Mouse (Mus musculus) forebrain, postnatal 0 days (tissue): Measurements from ENCODE around the gene Tfdp2. TPM values are rescaled to one million over a fixed set of nuclear protein-coding genes. Genes with fewer than 3 reads are reported as not detected.

Experiments
- ATAC-seq: fragments of 200-750 bp; cut with Nextera tagmentation; 2 replicates; pipeline ENCODE4 v1.8.0; 2017; ENCODE audit warnings: mild to moderate bottlenecking, moderate library complexity
- DNase-seq: peaks from one replicate; pipeline ENCODE4 v3.0.0-alpha.2; 2015
- H3K27ac ChIP-seq: fragments of 300-500 bp; sonication (generic); 2 replicates; pipeline ENCODE4 v1.5.1; 2014; ENCODE audit warnings: low read depth, mild to moderate bottlenecking, antibody characterized with exemption, low read length, moderate library complexity, mixed read lengths
- H3K27me3 ChIP-seq: fragments of 300-500 bp; sonication (generic); 2 replicates; pipeline ENCODE4 v1.6.1; 2014; ENCODE audit warnings: mild to moderate bottlenecking, low read length, mixed read lengths; ENCODE audit not compliant: insufficient read depth
- H3K36me3 ChIP-seq: fragments of 300-500 bp; sonication (generic); 2 replicates; pipeline ENCODE4 v1.6.1; 2014; ENCODE audit warnings: mild to moderate bottlenecking, moderate library complexity; ENCODE audit not compliant: insufficient read depth
- H3K4me1 ChIP-seq: fragments of 300-500 bp; sonication (generic); 2 replicates; pipeline ENCODE4 v1.6.1; 2014; ENCODE audit warnings: antibody characterized with exemption; ENCODE audit not compliant: insufficient read depth
- H3K4me2 ChIP-seq: fragments of 300-500 bp; sonication (generic); 2 replicates; pipeline ENCODE4 v1.6.1; 2014; ENCODE audit warnings: low read depth, mild to moderate bottlenecking, moderate library complexity
- H3K4me3 ChIP-seq: fragments of 300-500 bp; sonication (generic); 2 replicates; pipeline ENCODE4 v1.5.1; 2014; ENCODE audit warnings: low read depth, low read length, mixed read lengths
- H3K9ac ChIP-seq: fragments of 300-500 bp; sonication (generic); 2 replicates; pipeline ENCODE4 v1.6.1; 2014; ENCODE audit warnings: mild to moderate bottlenecking
- H3K9me3 ChIP-seq: fragments of 300-500 bp; sonication (generic); 2 replicates; pipeline ENCODE4 v1.6.1; 2016; ENCODE audit warnings: low read length
- CTCF ChIP-seq: sonication (generic); IDR thresholded peaks from 2 replicates; pipeline ENCODE4 v1.5.1; 2016; ENCODE audit warnings: antibody characterized with exemption, control low read depth, low read depth
- WGBS: fragments of 180-500 bp; shearing (Covaris S2); extraction: QIAGEN DNeasy Blood & Tissue Kit; methylation state at CpG from one replicate; pipeline ENCODE4 v1.1.7; 2014; 5-methylcytosine and 5-hydroxymethylcytosine counted together
- polyA plus RNA-seq: library from polyadenylated mRNA; unstranded; fragments of >200 nt; fragmentation: Nextera tagmentation; extraction: Ambion mirVana; gene quantifications from 2 replicates; pipeline ENCODE4 v1.2.1, GENCODE M21; 2015
- total RNA-seq: library from RNA; depleted of rRNA; stranded (reverse); fragments of >200 nt; gene quantifications from 2 replicates; pipeline ENCODE4 v1.2.3, GENCODE M21; 2014

Gene Tfdp2
- total and polyA plus RNA-seq, 2 experiments from 2014 or later = 16.1 to 21.3 TPM

GRCm38 (mm10) chr9:96167168-96167585 lies 28.9 kb upstream of the Tfdp2 start:
- 10% methylated on average over 5 of the region's 5 CpGs for WGBS
- peak; percentile 83 for TF ChIP-seq CTCF
- H3K4me2 ChIP-seq = no peak overlapping the region
- no peak overlapping the region for H3K27ac ChIP-seq
- H3K4me1 ChIP-seq = no peaks in the 10 kb centered on the region
- ATAC-seq = peak; percentile 32; the same call in 1 of the 2 replicates
- no peaks in the 10 kb centered on the region for H3K36me3 ChIP-seq
- H3K27me3 ChIP-seq = no peaks in the 10 kb centered on the region
- H3K9ac ChIP-seq = no peak overlapping the region
- no peak overlapping the region for H3K4me3 ChIP-seq
- H3K9me3 ChIP-seq = no peaks in the 10 kb centered on the region
- peak; percentile 55 for DNase-seq

DNA sequence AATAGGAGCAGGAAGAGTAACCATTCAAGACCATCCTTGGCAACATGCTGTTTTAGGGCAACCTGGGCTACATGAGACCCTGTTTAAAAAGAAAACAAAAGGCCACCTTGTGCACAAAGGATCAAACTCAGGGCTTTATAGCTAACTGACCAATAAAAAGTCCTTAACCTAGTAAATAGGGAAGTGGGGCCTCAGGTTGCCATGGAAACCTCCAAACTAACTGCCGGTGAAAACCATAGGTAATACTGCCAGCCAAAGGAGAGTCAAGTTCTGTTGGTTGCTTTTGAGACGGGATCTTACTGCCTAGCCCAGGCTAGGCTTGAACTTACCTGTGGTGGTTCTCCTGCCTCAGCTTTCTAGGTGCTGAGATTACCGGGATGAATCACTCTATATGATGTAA lies 25.5 kb upstream of the Tfdp2 start:
- Histone ChIP-seq H3K4me1 (no peaks in the 10 kb centered on the region), H3K4me2 (no peak overlapping the region), H3K9ac (no peak overlapping the region), H3K36me3 (no peaks in the 10 kb centered on the region), H3K27ac (no peak overlapping the region), H3K9me3 (no peaks in the 10 kb centered on the region), H3K4me3 (no peak overlapping the region), H3K27me3 (no peaks in the 10 kb centered on the region)
- TF ChIP-seq CTCF = no peak
- ATAC-seq = no peak
- WGBS = 59% methylated on average over 3 of the region's 3 CpGs
- no peak for DNase-seq

- H3K36me3 ChIP-seq = no peaks in the 10 kb centered on the region
- no peak overlapping the region for H3K4me2 ChIP-seq
- TF ChIP-seq CTCF = no peak
- H3K4me3 ChIP-seq = no peak overlapping the region
- no peak overlapping the region for H3K9ac ChIP-seq
- H3K4me1 ChIP-seq = no peaks in the 10 kb centered on the region
- no peak overlapping the region for H3K27ac ChIP-seq
- DNase-seq (no peak), ATAC-seq (no peak)
- H3K9me3 ChIP-seq = no peaks in the 10 kb centered on the region
- no peaks in the 10 kb centered on the region for H3K27me3 ChIP-seq
- WGBS = 90% methylated on average over 4 of the region's 4 CpGs
Measured at GRCm38 (mm10) chr9:96184909-96185308, 11.2 kb upstream of the Tfdp2 start.

- ATAC-seq = no peak
- H3K27ac ChIP-seq = no peak overlapping the region
Measured at GRCm38 (mm10) chr9:96186701-96187100, 9.4 kb upstream of the Tfdp2 start.

DNA sequence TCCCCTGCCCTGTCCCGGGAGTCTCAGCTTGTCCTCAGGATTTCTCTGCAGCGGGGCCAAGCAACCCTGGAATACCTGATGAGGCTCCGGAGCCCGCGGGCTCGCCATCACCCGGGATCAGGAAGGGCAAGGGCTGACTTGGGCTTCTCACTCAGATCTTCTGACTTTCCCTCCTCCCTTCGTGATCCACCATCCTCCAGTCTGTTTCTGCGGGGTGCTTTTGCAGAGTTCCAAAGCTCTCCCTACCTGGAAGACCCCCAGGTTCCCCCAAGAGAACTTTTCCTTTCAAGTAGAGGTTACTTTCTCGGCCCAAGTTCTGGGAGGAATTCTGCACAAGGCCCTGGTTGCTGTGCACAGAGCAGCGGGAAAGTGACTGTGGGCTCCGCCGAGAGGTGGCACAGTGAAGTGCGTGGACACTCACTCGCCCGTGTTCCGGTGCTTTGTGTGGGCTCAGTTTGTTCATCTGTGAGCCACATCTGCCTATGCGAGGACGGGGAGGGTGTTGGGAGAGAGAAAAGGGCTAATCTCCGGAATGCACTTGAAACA lies 634 bp downstream of the Tfdp2 start:
- Histone ChIP-seq H3K9ac (peak overlapping the region; percentile 53), H3K4me2 (peak overlapping the region; percentile 94), H3K4me3 (peak overlapping the region; percentile 74), H3K27me3 (no peaks in the 10 kb centered on the region), H3K36me3 (no peaks in the 10 kb centered on the region), H3K27ac (peak overlapping the region; percentile 70; the same call in 1 of the 2 replicates), H3K9me3 (no peaks in the 10 kb centered on the region), H3K4me1 (no peaks in the 10 kb centered on the region)
- DNase-seq (peak; percentile 48), ATAC-seq (peak; percentile 30; the same call in 1 of the 2 replicates)
- WGBS = under 1% methylated on average over 20 of the region's 20 CpGs
- peak; percentile 49 for TF ChIP-seq CTCF

More at GRCm38 (mm10) chr9:96186701-96187100, 9.4 kb upstream of the Tfdp2 start:
- H3K4me3 ChIP-seq = no peak overlapping the region
- no peaks in the 10 kb centered on the region for H3K27me3 ChIP-seq
- no peak overlapping the region for H3K4me2 ChIP-seq
- H3K9me3 ChIP-seq = no peaks in the 10 kb centered on the region
- TF ChIP-seq CTCF = no peak
- WGBS = 78% methylated on average over 7 of the region's 7 CpGs
- H3K9ac ChIP-seq = no peak overlapping the region
- H3K4me1 ChIP-seq = no peaks in the 10 kb centered on the region
- no peak for DNase-seq
- no peaks in the 10 kb centered on the region for H3K36me3 ChIP-seq

- no peak overlapping the region for H3K4me3 ChIP-seq
- no peak for TF ChIP-seq CTCF
- H3K9me3 ChIP-seq = no peaks in the 10 kb centered on the region
- H3K27me3 ChIP-seq = no peaks in the 10 kb centered on the region
- 77% methylated on average over 9 of the region's 9 CpGs for WGBS
- DNase-seq = no peak
- H3K9ac ChIP-seq = no peak overlapping the region
- H3K36me3 ChIP-seq = no peaks in the 10 kb centered on the region
- no peaks in the 10 kb centered on the region for H3K4me1 ChIP-seq
- peak overlapping the region; percentile 94; the same call in 1 of the 2 replicates for H3K4me2 ChIP-seq
- H3K27ac ChIP-seq = no peak overlapping the region
- ATAC-seq = no peak
Measured at GRCm38 (mm10) chr9:96197806-96198205, 1.7 kb downstream of the Tfdp2 start.

DNA sequence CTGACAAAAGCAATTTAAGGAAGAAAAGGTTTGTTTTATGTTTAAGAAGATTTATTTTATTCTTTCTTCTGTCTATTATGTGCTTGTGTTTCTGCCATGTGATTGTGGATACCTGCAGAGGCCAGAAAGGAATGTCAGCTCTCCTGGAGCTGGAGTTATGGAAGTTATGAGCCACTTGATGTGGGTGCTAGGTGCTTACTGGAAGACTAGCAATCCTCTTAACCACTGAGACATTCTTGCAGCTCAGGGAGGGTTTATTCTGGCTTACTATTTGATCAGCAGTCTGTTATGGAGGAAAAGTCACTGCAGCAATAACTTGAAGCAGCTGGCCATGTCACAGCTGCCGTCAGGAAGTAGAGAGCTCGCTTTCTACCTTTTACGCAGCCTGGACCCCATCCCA lies 7.6 kb downstream of the Tfdp2 start:
- no peaks in the 10 kb centered on the region for H3K9me3 ChIP-seq
- H3K36me3 ChIP-seq = no peaks in the 10 kb centered on the region
- no peaks in the 10 kb centered on the region for H3K4me1 ChIP-seq
- no peaks in the 10 kb centered on the region for H3K27me3 ChIP-seq
- no peak overlapping the region for H3K9ac ChIP-seq
- H3K27ac ChIP-seq = no peak overlapping the region
- H3K4me3 ChIP-seq = no peak overlapping the region
- H3K4me2 ChIP-seq = no peak overlapping the region
- DNase-seq = no peak
- 93% methylated on average over 3 of the region's 3 CpGs for WGBS
- ATAC-seq = no peak
- TF ChIP-seq CTCF = no peak
